Mouse (Mus musculus) MEL (cell line): ENCODE results near the gene 4933407L21Rik. TPM values are rescaled to one million over a fixed set of nuclear protein-coding genes. Genes with fewer than 3 reads are reported as not detected.

Source experiments
- DNase-seq: peaks from one replicate; pipeline ENCODE4 v3.0.0; 2011; ENCODE audit warnings: low read depth, low spot score
- H3K27ac ChIP-seq: 2 replicates; pipeline ENCODE4 v1.5.1; 2012; ENCODE audit warnings: low read depth, mild to moderate bottlenecking, control low read depth, low read length, moderate library complexity; ENCODE audit not compliant: control insufficient read depth
- H3K27me3 ChIP-seq, 2 experiments: fragments of 150-350 bp in 1 of 2; sonication (generic) in 1 of 2; 2 replicates each; pipeline ENCODE4 v1.6.1; 2012; ENCODE audit warnings: low read length in 2 of 2, mild to moderate bottlenecking in 2 of 2, improper control_type of control experiment in 1 of 2, moderate library complexity in 1 of 2; ENCODE audit not compliant: insufficient read depth in 2 of 2, control insufficient read depth in 1 of 2
- H3K36me3 ChIP-seq, 2 experiments: 2 replicates each; pipeline ENCODE4 v1.6.1; 2012 to 2014; ENCODE audit warnings: low read length in 2 of 2, improper control_type of control experiment in 1 of 2, inconsistent platforms in 1 of 2, mild to moderate bottlenecking in 1 of 2; ENCODE audit not compliant: insufficient read depth in 2 of 2, control insufficient read depth in 1 of 2
- H3K4me1 ChIP-seq, 2 experiments: fragments of 150-350 bp in 1 of 2; sonication (generic) in 1 of 2; 2 replicates each; pipeline ENCODE4 v1.6.1; 2012; ENCODE audit warnings: low read length in 2 of 2, improper control_type of control experiment in 1 of 2, mild to moderate bottlenecking in 1 of 2; ENCODE audit not compliant: insufficient read depth in 2 of 2, control insufficient read depth in 1 of 2
- H3K4me3 ChIP-seq, 2 experiments: fragments of 150-350 bp in 1 of 2; sonication (generic) in 1 of 2; 2 replicates each; pipeline ENCODE4 v1.5.1; 2012; ENCODE audit warnings: low read depth in 2 of 2, low read length in 2 of 2, mild to moderate bottlenecking in 2 of 2, moderate library complexity in 2 of 2, control low read depth in 1 of 2, improper control_type of control experiment in 1 of 2; ENCODE audit not compliant: control insufficient read depth in 1 of 2, insufficient read depth in 1 of 2
- H3K79me2 ChIP-seq: 2 replicates; pipeline ENCODE4 v1.6.1; 2012; ENCODE audit warnings: mild to moderate bottlenecking, low read length, moderate library complexity; ENCODE audit not compliant: control insufficient read depth, poor library complexity, insufficient read depth
- H3K9ac ChIP-seq: 2 replicates; pipeline ENCODE4 v1.6.1; 2012; ENCODE audit warnings: low read depth, mild to moderate bottlenecking, control low read depth, low read length, moderate library complexity; ENCODE audit not compliant: control insufficient read depth, poor library complexity, severe bottlenecking
- H3K9me3 ChIP-seq: fragments of 150-350 bp; sonication (generic); replicated peaks from 2 replicates; pipeline ENCODE4 v1.6.1; 2012; ENCODE audit warnings: mild to moderate bottlenecking, low read length, improper control_type of control experiment, moderate library complexity; ENCODE audit not compliant: insufficient read depth
- CHD2 ChIP-seq: IDR thresholded peaks from 2 replicates; pipeline ENCODE4 v1.6.1; 2011; ENCODE audit warnings: low read length, improper control_type of control experiment
- CTCF ChIP-seq, 3 experiments: IDR thresholded peaks in 2 of 3; conservative IDR thresholded peaks in 1 of 3; 2 replicates each; pipeline ENCODE4 v1.5.1; 2011 to 2012; ENCODE audit warnings: low read length in 3 of 3, low read depth in 2 of 3, mild to moderate bottlenecking in 2 of 3, improper control_type of control experiment in 1 of 3, inconsistent platforms in 1 of 3, mixed read lengths in 1 of 3, moderate library complexity in 1 of 3; ENCODE audit not compliant: control insufficient read depth in 1 of 3, insufficient read depth in 1 of 3, poor library complexity in 1 of 3, severe bottlenecking in 1 of 3
- ELF1 ChIP-seq: IDR thresholded peaks from 2 replicates; pipeline ENCODE4 v1.6.1; 2014; ENCODE audit warnings: low read depth, mild to moderate bottlenecking, inconsistent platforms, low read length, improper control_type of control experiment, moderate library complexity
- GATA1 ChIP-seq: IDR thresholded peaks from 2 replicates; pipeline ENCODE4 v1.6.1; 2011; ENCODE audit warnings: low read depth, low read length, improper control_type of control experiment
- HCFC1 ChIP-seq: IDR thresholded peaks from 2 replicates; pipeline ENCODE4 v1.6.1; 2012; ENCODE audit warnings: low read depth, mild to moderate bottlenecking, inconsistent platforms, low read length, improper control_type of control experiment, moderate library complexity
- MAFK ChIP-seq: IDR thresholded peaks from 2 replicates; pipeline ENCODE4 v1.6.1; 2011; ENCODE audit warnings: low read depth, mild to moderate bottlenecking, low read length, improper control_type of control experiment, borderline replicate concordance
- MAX ChIP-seq: IDR thresholded peaks from 2 replicates; pipeline ENCODE4 v1.6.1; 2011; ENCODE audit warnings: low read length, improper control_type of control experiment
- MEF2A ChIP-seq: IDR thresholded peaks from 2 replicates; pipeline ENCODE4 v1.6.1; 2014; ENCODE audit warnings: low read depth, mild to moderate bottlenecking, inconsistent platforms, low read length, improper control_type of control experiment; ENCODE audit not compliant: poor library complexity, insufficient replicate concordance, severe bottlenecking; ENCODE audit errors: extremely low read depth
- MXI1 ChIP-seq: IDR thresholded peaks from 2 replicates; pipeline ENCODE4 v1.6.1; 2011; ENCODE audit warnings: mild to moderate bottlenecking, low read depth, low read length, improper control_type of control experiment
- MYB ChIP-seq: IDR thresholded peaks from 2 replicates; pipeline ENCODE4 v1.6.1; 2011; ENCODE audit warnings: mild to moderate bottlenecking, low read depth, low read length, improper control_type of control experiment
- MYC ChIP-seq: IDR thresholded peaks from 2 replicates; pipeline ENCODE4 v1.6.1; 2011; ENCODE audit warnings: low read depth, mild to moderate bottlenecking, low read length, improper control_type of control experiment, moderate library complexity
- NELFE ChIP-seq: IDR thresholded peaks from 2 replicates; pipeline ENCODE4 v1.6.1; 2011; ENCODE audit warnings: low read depth, low read length, improper control_type of control experiment
- NRF1 ChIP-seq: IDR thresholded peaks from 2 replicates; pipeline ENCODE4 v1.6.1; 2014; ENCODE audit warnings: low read depth, mild to moderate bottlenecking, inconsistent platforms, low read length, improper control_type of control experiment, moderate library complexity; ENCODE audit not compliant: poor library complexity, insufficient read depth, severe bottlenecking
- POLR2AphosphoS5 ChIP-seq: IDR thresholded peaks from 2 replicates; pipeline ENCODE4 v1.6.1; 2012; ENCODE audit warnings: low read depth, borderline replicate concordance, mild to moderate bottlenecking, inconsistent platforms, low read length, moderate library complexity, mixed read lengths
- SIN3A ChIP-seq: IDR thresholded peaks from 2 replicates; pipeline ENCODE4 v1.6.1; 2012; ENCODE audit warnings: low read length, improper control_type of control experiment, inconsistent platforms
- SMC3 ChIP-seq: IDR thresholded peaks from 2 replicates; pipeline ENCODE4 v1.6.1; 2011; ENCODE audit warnings: low read depth, low read length, improper control_type of control experiment
- TCF12 ChIP-seq: IDR thresholded peaks from 2 replicates; pipeline ENCODE4 v1.6.1; 2014; ENCODE audit warnings: low read depth, mild to moderate bottlenecking, inconsistent platforms, low read length, improper control_type of control experiment, moderate library complexity
- USF2 ChIP-seq, 2 experiments: IDR thresholded peaks; 2 replicates each; pipeline ENCODE4 v1.6.1; 2011 to 2012; ENCODE audit warnings: improper control_type of control experiment in 2 of 2, low read length in 2 of 2, borderline replicate concordance in 1 of 2, inconsistent platforms in 1 of 2, low read depth in 1 of 2, mild to moderate bottlenecking in 1 of 2; ENCODE audit not compliant: insufficient read depth in 1 of 2
- ZMIZ1 ChIP-seq: IDR thresholded peaks from 2 replicates; pipeline ENCODE4 v1.6.1; 2012; ENCODE audit warnings: low read depth, mild to moderate bottlenecking, inconsistent platforms, low read length, improper control_type of control experiment, moderate library complexity
- ZNF384 ChIP-seq: IDR thresholded peaks from 2 replicates; pipeline ENCODE4 v1.6.1; 2012; ENCODE audit warnings: low read depth, mild to moderate bottlenecking, inconsistent platforms, low read length, improper control_type of control experiment
- polyA plus RNA-seq, 2 experiments: library from polyadenylated mRNA; stranded (reverse) in 1 of 2; unstranded in 1 of 2; fragments of >175 nt in 1 of 2; fragments of >200 nt in 1 of 2; gene quantifications; 2 replicates each; pipeline versions ENCODE4 v1.2.1 to v1.2.4; 2012; ENCODE audit warnings: low replicate concordance in 2 of 2, low read depth in 1 of 2; ENCODE audit not compliant: insufficient read length in 2 of 2, insufficient read depth in 1 of 2, missing spikeins in 1 of 2
- total RNA-seq: library from RNA; depleted of rRNA; stranded (reverse); fragments of 300-350 nt; gene quantifications from 2 replicates; pipeline ENCODE4 v1.2.3, GENCODE M21; 2012

Gene 4933407L21Rik
- total and polyA plus RNA-seq, 3 experiments: not detected

- DNase-seq: no peak
- Histone ChIP-seq H3K9me3 (no peaks in the 10 kb centered on the region), H3K27ac (no peak overlapping the region), H3K79me2 (no peaks in the 10 kb centered on the region; the same call in none of the 2 replicates), H3K9ac (no peak overlapping the region), H3K27me3 (no peaks in the 10 kb centered on the region), H3K36me3 (peaks cover 0 to 26% of the 10 kb centered on the region in 2 experiments; a peak in 2 of 4 replicates), H3K4me3 (no peak overlapping the region), H3K4me1 (peaks cover 10 to 44% of the 10 kb centered on the region in 2 experiments)
- no peak for TF ChIP-seq MEF2A
- TF ChIP-seq NELFE: no peak
- TF ChIP-seq MAX: no peak
- no peak for TF ChIP-seq MAFK
Measured at GRCm38 (mm10) chr1:85898761-85899387, 29.4 kb upstream of the 4933407L21Rik start.

- Histone ChIP-seq H3K27me3 (no peaks in the 10 kb centered on the region), H3K4me3 (no peak overlapping the region), H3K79me2 (no peaks in the 10 kb centered on the region; the same call in none of the 2 replicates), H3K27ac (no peak overlapping the region), H3K9me3 (no peaks in the 10 kb centered on the region)
- peak; percentile 24 for DNase-seq
- TF ChIP-seq CTCF (IDR thresholded peaks at IDR 0.05 in 2 of 3, conservative IDR thresholded peaks at IDR 0.05 in 1 of 3; ENCODE audit: control insufficient read depth in 1 of 3, insufficient read depth in 1 of 3, low read depth in 2 of 3, low read length in 3 of 3, poor library complexity in 1 of 3, severe bottlenecking in 1 of 3) (peak in 1 of 3 experiments; percentile 23; a peak in 2 of 6 replicates), SIN3A (no peak)
- TF ChIP-seq, all 39 proteins: peak for 1
- H3K9ac ChIP-seq: no peak overlapping the region
- peaks cover 10 to 40% of the 10 kb centered on the region in 2 experiments for H3K4me1 ChIP-seq
- peaks cover 0 to 26% of the 10 kb centered on the region in 2 experiments; a peak in 2 of 4 replicates for H3K36me3 ChIP-seq
Measured at GRCm38 (mm10) chr1:85899388-85899761, 28.9 kb upstream of the 4933407L21Rik start.

DNA sequence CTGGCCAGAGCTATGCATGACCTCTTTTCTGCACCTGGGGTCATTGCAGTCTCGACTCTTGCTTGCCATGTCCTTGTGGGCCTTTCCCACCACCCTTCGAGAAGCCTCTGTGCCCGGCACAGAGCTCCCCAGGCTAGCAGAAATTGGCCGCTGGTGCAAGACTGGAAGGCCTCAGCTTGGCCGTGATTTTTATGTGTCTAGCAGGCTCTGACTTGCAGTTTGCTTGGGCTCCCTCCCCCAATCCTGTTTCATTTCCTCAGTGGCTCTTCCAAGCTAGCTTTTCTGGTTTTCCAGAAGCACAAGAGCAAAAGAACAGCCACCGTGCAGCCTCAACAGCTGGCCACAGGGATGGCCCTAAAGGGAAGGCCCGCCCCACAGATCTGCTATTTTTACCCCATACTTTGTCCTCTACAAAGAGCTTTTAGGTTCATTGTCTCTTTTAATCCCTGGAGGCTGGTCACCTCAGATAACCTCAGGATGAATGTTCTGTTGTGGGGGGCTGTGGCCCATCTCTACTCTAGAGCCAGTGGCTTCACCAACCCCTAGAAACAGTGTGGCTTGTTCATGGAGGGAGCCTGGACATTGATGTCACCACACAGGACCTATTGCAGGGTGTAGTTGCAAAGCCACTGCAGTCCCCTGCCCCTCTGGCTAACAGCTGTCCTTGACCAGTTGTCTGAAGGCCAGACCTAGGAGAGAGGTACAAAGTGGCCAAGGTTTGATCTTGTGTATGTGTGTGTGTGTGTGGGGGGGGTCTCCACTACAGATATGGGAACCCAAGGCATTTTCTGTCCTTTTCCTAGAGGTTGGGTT, 27.6 kb upstream of the 4933407L21Rik start:
- Histone ChIP-seq H3K27ac (no peak overlapping the region), H3K4me1 (peaks cover 9 to 38% of the 10 kb centered on the region in 2 experiments)

More for the DNA sequence above, 27.6 kb upstream of the 4933407L21Rik start:
- Histone ChIP-seq H3K36me3 (peaks cover 0 to 26% of the 10 kb centered on the region in 2 experiments; a peak in 2 of 4 replicates), H3K9ac (no peak overlapping the region), H3K79me2 (no peaks in the 10 kb centered on the region; the same call in 1 of the 2 replicates), H3K9me3 (no peaks in the 10 kb centered on the region), H3K4me3 (no peak overlapping the region), H3K27me3 (no peaks in the 10 kb centered on the region)
- DNase-seq: no peak
- no peak for TF ChIP-seq SMC3
- no peak for TF ChIP-seq NRF1
- TF ChIP-seq MYB: no peak
- TF ChIP-seq MXI1: no peak
- TF ChIP-seq POLR2AphosphoS5: no peak
- no peak for TF ChIP-seq MAFK
- no peak for TF ChIP-seq ZNF384
- no peak for TF ChIP-seq HCFC1
- TF ChIP-seq USF2 (IDR thresholded peaks at IDR 0.05; ENCODE audit: borderline replicate concordance in 1 of 2, insufficient read depth in 1 of 2, low read depth in 1 of 2, low read length in 2 of 2): no peak
- no peak for TF ChIP-seq CTCF (IDR thresholded peaks at IDR 0.05 in 2 of 3, conservative IDR thresholded peaks at IDR 0.05 in 1 of 3; ENCODE audit: control insufficient read depth in 1 of 3, insufficient read depth in 1 of 3, low read depth in 2 of 3, low read length in 3 of 3, poor library complexity in 1 of 3, severe bottlenecking in 1 of 3)
- no peak for TF ChIP-seq CHD2
- TF ChIP-seq ELF1: no peak
- TF ChIP-seq MAX: no peak
- no peak for TF ChIP-seq TCF12
- TF ChIP-seq ZMIZ1: no peak
- no peak for TF ChIP-seq GATA1
- TF ChIP-seq MYC: no peak
